Mouse (Mus musculus) embryonic facial prominence, embryonic 14.5 days (tissue): ENCODE data around the gene Grik1. TPM values are rescaled to one million over a fixed set of nuclear protein-coding genes. Genes with fewer than 3 reads are reported as not detected.
A peak's percentile ranks its signal among the peaks of the same experiment; 100 is the strongest.

ENCODE experiments used
- ATAC-seq: fragments of 200-750 bp; cut with Nextera tagmentation; 2 replicates; pipeline ENCODE4 v1.8.0; 2017; ENCODE audit warnings: low read depth, moderate number of reproducible peaks, moderate TSS enrichment
- DNase-seq: peaks from one replicate; pipeline ENCODE4 v3.0.0-alpha.2; 2015; ENCODE audit warnings: low spot score
- H3K27ac ChIP-seq: fragments of 300-500 bp; sonication (generic); replicated peaks from 2 replicates; pipeline ENCODE4 v1.5.1; 2014; ENCODE audit warnings: low read depth, mild to moderate bottlenecking, low read length, moderate library complexity
- H3K27me3 ChIP-seq: fragments of 300-500 bp; sonication (generic); replicated peaks from 2 replicates; pipeline ENCODE4 v1.6.1; 2014; ENCODE audit warnings: low read length; ENCODE audit not compliant: control insufficient read depth, insufficient read depth
- H3K36me3 ChIP-seq: fragments of 300-500 bp; sonication (generic); 2 replicates; pipeline ENCODE4 v1.6.1; 2014; ENCODE audit warnings: low read length, mixed read lengths; ENCODE audit not compliant: control insufficient read depth, insufficient read depth
- H3K4me1 ChIP-seq: fragments of 300-500 bp; sonication (generic); 2 replicates; pipeline ENCODE4 v1.6.1; 2014; ENCODE audit warnings: antibody characterized with exemption, low read length; ENCODE audit not compliant: control insufficient read depth, insufficient read depth
- H3K4me2 ChIP-seq: fragments of 300-500 bp; sonication (generic); 2 replicates; pipeline ENCODE4 v1.6.1; 2014; ENCODE audit warnings: low read depth, mild to moderate bottlenecking, low read length, moderate library complexity, mixed read lengths
- H3K4me3 ChIP-seq: fragments of 300-500 bp; sonication (generic); 2 replicates; pipeline ENCODE4 v1.5.1; 2014; ENCODE audit warnings: low read depth, mild to moderate bottlenecking, low read length
- H3K9ac ChIP-seq: fragments of 300-500 bp; sonication (generic); 2 replicates; pipeline ENCODE4 v1.6.1; 2014; ENCODE audit warnings: low read depth, mild to moderate bottlenecking, low read length, moderate library complexity, mixed read lengths
- H3K9me3 ChIP-seq: fragments of 300-500 bp; sonication (generic); 2 replicates; pipeline ENCODE4 v1.6.1; 2016; ENCODE audit warnings: low read length; ENCODE audit not compliant: control insufficient read depth
- WGBS: fragments of 180-500 bp; shearing (Covaris S2); extraction: QIAGEN DNeasy Blood & Tissue Kit; methylation state at CpG from one replicate; pipeline ENCODE4 v1.1.7; 2014; 5-methylcytosine and 5-hydroxymethylcytosine counted together
- polyA plus RNA-seq: library from polyadenylated mRNA; unstranded; fragments of >200 nt; fragmentation: Nextera tagmentation; extraction: Ambion mirVana; gene quantifications from 2 replicates; pipeline ENCODE4 v1.2.1, GENCODE M21; 2014

Grik1 gene
- polyA plus RNA-seq, 1 experiment from 2014 or later, result 5.7 TPM

DNA sequence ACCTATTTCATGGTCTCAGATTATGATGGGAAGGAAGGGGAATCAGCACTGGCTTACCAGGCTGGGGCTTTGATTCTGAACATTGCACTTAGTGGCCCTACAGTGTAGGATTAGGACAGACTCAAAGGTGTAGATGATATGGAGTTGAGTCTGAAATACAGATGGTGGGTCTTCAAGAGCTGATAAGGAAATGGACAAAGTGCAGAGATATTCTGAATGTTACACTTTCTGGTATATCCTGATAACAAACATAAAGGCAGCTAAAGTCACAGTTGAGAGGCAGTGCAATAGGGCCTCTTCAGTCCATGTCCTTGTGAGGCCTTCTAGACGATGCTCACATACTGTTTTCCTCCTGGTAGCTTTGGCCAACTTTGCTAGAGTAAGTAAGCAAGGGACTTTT lies 345.7 kb downstream of the Grik1 start:
- no peaks in the 10 kb centered on the region for H3K9me3 ChIP-seq
- no peaks in the 10 kb centered on the region for H3K4me1 ChIP-seq
- H3K4me3 ChIP-seq, result no peak overlapping the region
- 94% methylated on average over 1 of the region's 1 CpGs for WGBS
- no peak overlapping the region for H3K27ac ChIP-seq
- H3K27me3 ChIP-seq, result no peaks in the 10 kb centered on the region
- DNase-seq, result no peak
- H3K36me3 ChIP-seq, result no peaks in the 10 kb centered on the region
- no peak overlapping the region for H3K9ac ChIP-seq
- no peak for ATAC-seq
- H3K4me2 ChIP-seq, result no peak overlapping the region

DNA sequence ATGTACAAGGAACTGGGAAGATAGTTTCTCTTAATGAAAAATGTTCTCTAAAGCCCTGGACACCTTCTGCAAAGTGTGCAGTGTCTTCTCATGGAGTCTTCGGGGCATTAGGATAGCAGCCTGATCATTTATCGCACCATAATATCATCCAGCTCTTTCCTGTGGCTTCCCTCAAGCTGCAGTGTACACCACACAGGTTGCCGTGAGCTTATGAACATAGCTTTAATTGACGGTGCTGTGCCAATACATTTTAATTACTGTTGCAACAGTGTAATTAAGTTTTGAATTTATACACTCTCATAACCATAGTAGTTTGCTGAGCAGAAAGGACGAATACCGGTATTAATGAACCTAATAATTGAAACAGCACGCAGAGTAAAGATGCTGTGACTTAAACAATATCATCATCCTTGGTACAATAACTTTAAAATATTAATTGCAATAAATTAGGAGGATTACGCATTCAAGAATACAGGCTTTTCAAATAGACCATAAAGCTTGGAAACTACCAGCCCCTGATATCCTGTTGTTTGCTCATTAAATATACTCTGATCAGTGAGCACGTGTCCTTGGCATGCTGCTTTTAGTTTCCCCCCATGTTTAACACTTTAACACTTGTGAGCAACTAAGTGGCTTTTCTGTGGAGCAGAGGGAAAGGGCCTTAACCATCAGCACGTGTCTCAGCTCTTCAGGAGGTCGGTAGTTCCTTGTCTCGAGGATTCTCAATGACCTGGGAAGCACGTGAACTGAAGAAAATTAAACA lies 347.8 kb downstream of the Grik1 start:
- DNase-seq (no peak), ATAC-seq (no peak)
- WGBS, result 84% methylated on average over 13 of the region's 13 CpGs
- no peaks in the 10 kb centered on the region for H3K4me1 ChIP-seq
- no peak overlapping the region for H3K27ac ChIP-seq
- H3K4me3 ChIP-seq, result no peak overlapping the region
- no peaks in the 10 kb centered on the region for H3K36me3 ChIP-seq
- H3K9ac ChIP-seq, result no peak overlapping the region
- no peaks in the 10 kb centered on the region for H3K9me3 ChIP-seq
- H3K27me3 ChIP-seq, result no peaks in the 10 kb centered on the region
- H3K4me2 ChIP-seq, result no peak overlapping the region

GRCm38 (mm10) chr16:87934685-87935084 lies 355.4 kb downstream of the Grik1 start:
- H3K9ac ChIP-seq, result no peak overlapping the region
- H3K27me3 ChIP-seq, result no peaks in the 10 kb centered on the region
- no peak overlapping the region for H3K4me2 ChIP-seq
- ATAC-seq, result no peak
- no peak overlapping the region for H3K4me3 ChIP-seq
- no peak overlapping the region for H3K27ac ChIP-seq
- 91% methylated on average over 1 of the region's 1 CpGs for WGBS
- no peaks in the 10 kb centered on the region for H3K36me3 ChIP-seq
- H3K4me1 ChIP-seq, result no peaks in the 10 kb centered on the region
- H3K9me3 ChIP-seq, result no peaks in the 10 kb centered on the region
- no peak for DNase-seq

DNA sequence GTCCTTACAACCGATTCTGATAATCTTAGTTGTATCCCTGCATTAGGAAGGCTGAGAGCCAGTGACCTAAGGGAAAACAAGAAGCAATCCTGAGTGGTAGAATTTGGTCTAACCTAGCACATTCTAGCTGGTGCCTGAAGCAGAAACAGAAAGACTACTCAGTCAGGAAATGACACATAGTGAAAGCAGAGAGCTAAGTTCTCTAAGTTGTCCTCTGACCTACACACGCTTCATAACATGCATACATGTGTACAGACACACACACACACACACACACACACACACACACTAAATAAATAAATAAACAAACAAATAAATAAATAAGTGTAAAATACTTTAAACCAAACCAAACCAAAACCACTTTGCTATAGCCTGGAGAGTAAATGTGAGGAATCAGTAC lies 358.7 kb downstream of the Grik1 start:
- DNase-seq (no peak), ATAC-seq (no peak)
- H3K27me3 ChIP-seq, result no peaks in the 10 kb centered on the region
- no peak overlapping the region for H3K4me3 ChIP-seq
- H3K9me3 ChIP-seq, result no peaks in the 10 kb centered on the region
- H3K4me2 ChIP-seq, result no peak overlapping the region
- H3K27ac ChIP-seq, result no peak overlapping the region
- 90% methylated on average over 2 of the region's 2 CpGs for WGBS
- no peak overlapping the region for H3K9ac ChIP-seq
- no peaks in the 10 kb centered on the region for H3K4me1 ChIP-seq
- H3K36me3 ChIP-seq, result no peaks in the 10 kb centered on the region

DNA sequence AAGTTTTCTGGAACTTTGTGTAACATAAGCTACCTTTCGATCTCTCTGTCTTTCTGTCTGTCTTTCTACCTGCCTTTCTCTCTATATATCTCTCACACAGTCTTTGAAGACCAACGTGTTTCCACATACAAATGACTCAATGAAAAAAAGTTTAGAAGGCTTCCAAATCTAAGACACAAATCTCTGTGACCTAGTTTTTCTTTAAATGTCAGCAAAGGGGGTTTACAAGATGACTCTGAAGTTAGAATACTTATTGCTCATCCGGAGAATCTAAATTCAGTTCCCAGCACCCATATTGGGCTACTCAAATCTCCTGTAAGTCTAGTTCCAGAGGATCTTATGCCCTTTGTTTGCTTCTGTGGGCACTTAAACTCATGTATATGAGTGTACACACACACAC lies 359.5 kb downstream of the Grik1 start:
- DNase-seq, result no peak
- no peaks in the 10 kb centered on the region for H3K27me3 ChIP-seq
- no peaks in the 10 kb centered on the region for H3K36me3 ChIP-seq
- no peak for ATAC-seq
- no peak overlapping the region for H3K27ac ChIP-seq
- no peaks in the 10 kb centered on the region for H3K4me1 ChIP-seq
- H3K4me3 ChIP-seq, result no peak overlapping the region
- H3K9me3 ChIP-seq, result no peaks in the 10 kb centered on the region
- H3K4me2 ChIP-seq, result no peak overlapping the region
- H3K9ac ChIP-seq, result no peak overlapping the region
- 87% methylated on average over 3 of the region's 3 CpGs for WGBS

DNA sequence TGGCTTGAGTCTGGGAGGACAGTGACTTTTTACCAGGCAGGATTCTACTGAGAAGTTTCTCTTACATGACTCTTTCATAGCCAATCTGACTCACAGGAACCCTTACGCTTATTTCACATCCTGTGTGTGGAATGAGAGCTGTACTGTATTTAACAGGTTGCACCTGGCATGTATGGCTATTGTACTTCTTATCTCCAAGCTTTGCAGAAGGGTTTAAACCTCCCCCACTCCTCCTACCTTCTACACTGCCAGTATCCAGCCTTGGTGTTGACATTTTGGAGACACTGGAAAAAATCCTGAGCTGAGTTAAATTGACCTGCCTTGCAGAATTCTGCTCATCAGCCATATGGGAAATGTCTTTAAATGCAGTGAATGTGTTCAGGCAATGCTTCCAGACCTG lies 361.4 kb downstream of the Grik1 start:
- Histone ChIP-seq H3K9me3 (no peaks in the 10 kb centered on the region), H3K36me3 (no peaks in the 10 kb centered on the region), H3K27me3 (no peaks in the 10 kb centered on the region), H3K4me1 (no peaks in the 10 kb centered on the region), H3K27ac (no peak overlapping the region), H3K9ac (no peak overlapping the region), H3K4me3 (no peak overlapping the region), H3K4me2 (no peak overlapping the region)
- DNase-seq (no peak), ATAC-seq (no peak)
- WGBS, result 73% methylated on average over 1 of the region's 1 CpGs

DNA sequence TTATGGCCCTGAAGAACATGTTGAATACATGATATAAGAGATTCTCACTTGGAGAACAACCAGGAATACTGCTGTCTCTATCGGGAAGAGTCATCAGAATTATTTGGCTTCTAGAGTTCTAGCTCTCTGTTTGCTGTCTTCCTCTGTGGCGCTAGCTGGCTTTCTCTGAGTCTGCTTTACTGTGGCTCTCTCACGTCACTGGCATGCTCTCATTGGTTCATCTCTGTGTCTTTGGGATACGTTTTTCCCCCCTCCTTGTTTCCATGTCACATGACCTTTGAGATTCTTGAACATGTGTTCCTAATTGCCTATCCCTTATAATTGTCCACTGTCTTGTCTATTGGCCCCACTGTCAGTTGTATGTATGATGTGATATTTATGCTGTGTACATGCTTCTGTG lies 372.2 kb downstream of the Grik1 start:
- H3K9ac ChIP-seq, result no peak overlapping the region
- H3K36me3 ChIP-seq, result no peaks in the 10 kb centered on the region
- ATAC-seq (no peak), DNase-seq (no peak)
- no peaks in the 10 kb centered on the region for H3K9me3 ChIP-seq
- H3K4me1 ChIP-seq, result peaks cover 9% of the 10 kb centered on the region; the same call in 1 of the 2 replicates
- H3K4me2 ChIP-seq, result no peak overlapping the region
- 57% methylated on average over 4 of the region's 4 CpGs for WGBS
- no peaks in the 10 kb centered on the region for H3K27me3 ChIP-seq
- no peak overlapping the region for H3K27ac ChIP-seq
- H3K4me3 ChIP-seq, result no peak overlapping the region

GRCm38 (mm10) chr16:87917157-87917546 lies 372.9 kb downstream of the Grik1 start:
- H3K4me1 ChIP-seq, result peaks cover 9% of the 10 kb centered on the region; the same call in 1 of the 2 replicates
- DNase-seq, result peak; percentile 90

More at GRCm38 (mm10) chr16:87917157-87917546, 372.9 kb downstream of the Grik1 start:
- Histone ChIP-seq H3K27me3 (no peaks in the 10 kb centered on the region), H3K4me3 (no peak overlapping the region), H3K4me2 (no peak overlapping the region), H3K9ac (no peak overlapping the region), H3K9me3 (no peaks in the 10 kb centered on the region), H3K27ac (0 out of 2 replicates have a peak overlapping the region, but pooled peaks have one; percentile 36), H3K36me3 (no peaks in the 10 kb centered on the region)
- ATAC-seq, result peak; percentile 91
- WGBS, result 6% methylated on average over 1 of the region's 1 CpGs
